9 mouse cellular contexts compared by ENCODE assay signal in the genomic region with DNA sequence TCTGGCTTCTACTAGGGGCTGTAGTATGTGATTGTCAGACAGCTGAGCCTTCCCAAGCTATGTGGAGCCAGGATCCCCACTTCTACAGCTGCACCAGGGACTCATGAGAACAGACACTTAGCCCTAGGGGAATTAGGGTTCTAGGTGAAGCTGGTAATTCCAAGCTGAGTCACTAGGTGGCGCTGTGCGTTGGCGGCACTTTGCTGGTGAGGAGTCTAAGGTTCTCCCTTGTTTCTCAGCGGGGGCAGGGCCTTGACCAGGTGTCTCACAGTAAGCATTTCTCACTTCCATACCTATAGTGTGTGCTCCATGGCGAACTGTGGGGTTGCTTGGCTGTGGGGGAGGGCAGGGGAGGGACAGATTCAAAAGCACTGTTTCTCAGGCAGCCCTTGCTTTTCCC. TPM values are rescaled to one million over a fixed set of nuclear protein-coding genes. Genes with fewer than 3 reads are reported as not detected.
DNase-seq lines count a peak whose midpoint lies in the region; ATAC-seq and TF ChIP-seq lines count a peak whose summit lies in the region.
"Had no signal": no experiment of that assay in that cellular context is flagged by ENCODE, and none has a peak within 500 bp of the region (broad histone marks: within the 10 kb centered on the region; RNA-seq: fewer than 3 reads in every experiment).

No protein-coding gene starts in this region.

- H3K4me3 ChIP-seq in hindbrain, embryonic 14.5 days (replicated peaks; ENCODE audit: low read length): no peak overlapping the region
- no peak overlapping the region for H3K4me3 ChIP-seq in hindbrain, embryonic 16.5 days (ENCODE audit: low read length)
- no peak overlapping the region for H3K4me3 ChIP-seq in ES-E14 (ENCODE audit: insufficient read depth in 1 of 2, low read depth in 1 of 2, low read length in 2 of 2, poor library complexity in 1 of 2, severe bottlenecking in 1 of 2)
- H3K4me3 ChIP-seq in limb, embryonic 11.5 days (ENCODE audit: low read depth, low read length): no peak overlapping the region
- H3K4me3 ChIP-seq: lung, embryonic 15.5 days had no signal

- H3K4me2 ChIP-seq in hindbrain, embryonic 14.5 days (replicated peaks): no peak overlapping the region
- H3K4me2 ChIP-seq in hindbrain, embryonic 16.5 days (ENCODE audit: low read length): no peak overlapping the region
- no peak overlapping the region for H3K4me2 ChIP-seq in limb, embryonic 11.5 days (ENCODE audit: low read depth, severe bottlenecking)
- H3K4me2 ChIP-seq: lung, embryonic 15.5 days had no signal

- peak; percentile 68 for DNase-seq in hindbrain, embryonic 14.5 days (ENCODE audit: low spot score)
- DNase-seq in A20 (ENCODE audit: low read depth, low spot score) (peak; percentile 81), ES-E14 (ENCODE audit: low read depth, low spot score) (peak; percentile 78)
- peak; percentile 82 to 92 for DNase-seq in cerebellum, postnatal 14 days
- DNase-seq in limb, embryonic 11.5 days (ENCODE audit: low spot score): peak; percentile 80
- DNase-seq in spleen, adult 18-20 months: peak; percentile 65 to 83
- no peak for DNase-seq in heart, adult 11 months

- no peak overlapping the region for H3K27ac ChIP-seq in hindbrain, embryonic 14.5 days
- no peak overlapping the region for H3K27ac ChIP-seq in hindbrain, embryonic 16.5 days (ENCODE audit: low read depth, low read length)
- H3K27ac ChIP-seq in ES-E14 (ENCODE audit: insufficient read depth, low read depth, low read length, poor library complexity, severe bottlenecking): peak overlapping the region; percentile 45; the same call in 1 of the 2 replicates
- H3K27ac ChIP-seq in limb, embryonic 11.5 days (replicated peaks; ENCODE audit: low read depth, low read length): no peak overlapping the region
- H3K27ac ChIP-seq: lung, embryonic 15.5 days had no signal

- ATAC-seq in hindbrain, embryonic 14.5 days (ENCODE audit: low FRiP score): no peak
- ATAC-seq in hindbrain, embryonic 16.5 days: no peak
- no peak for ATAC-seq in limb, embryonic 11.5 days (ENCODE audit: insufficient number of reproducible peaks, low FRiP score, low TSS enrichment, low read depth)

- WGBS in hindbrain, embryonic 14.5 days: 14% methylated on average over 5 of the region's 5 CpGs
- 18% methylated on average over 5 of the region's 5 CpGs for WGBS in hindbrain, embryonic 16.5 days
- 14% methylated on average over 5 of the region's 5 CpGs for WGBS in limb, embryonic 11.5 days

- in situ Hi-C loops in ES-E14 (cut with MboI; ENCODE audit: low sequenced_read_pairs in 2 of 2, unreplicated experiment in 2 of 2): no loop called here

- no peaks in the 10 kb centered on the region for H3K27me3 ChIP-seq in hindbrain, embryonic 14.5 days (ENCODE audit: control insufficient read depth, insufficient read depth, low read length)
- H3K27me3 ChIP-seq in hindbrain, embryonic 16.5 days (replicated peaks; ENCODE audit: control insufficient read depth, insufficient read depth, low read length): no peaks in the 10 kb centered on the region
- H3K27me3 ChIP-seq in limb, embryonic 11.5 days (ENCODE audit: control insufficient read depth, insufficient read depth, low read length): no peaks in the 10 kb centered on the region
- H3K27me3 ChIP-seq: lung, embryonic 15.5 days had no signal

- no peaks in the 10 kb centered on the region for H3K9me3 ChIP-seq in hindbrain, embryonic 14.5 days (ENCODE audit: control insufficient read depth, low read length)
- no peaks in the 10 kb centered on the region for H3K9me3 ChIP-seq in hindbrain, embryonic 16.5 days (ENCODE audit: control insufficient read depth, low read length)
- H3K9me3 ChIP-seq in ES-E14 (ENCODE audit: control insufficient read depth, insufficient read depth, low read depth, low read length): no peaks in the 10 kb centered on the region
- H3K9me3 ChIP-seq in limb, embryonic 11.5 days (ENCODE audit: control insufficient read depth, low read length): no peaks in the 10 kb centered on the region
- H3K9me3 ChIP-seq: lung, embryonic 15.5 days had no signal

- H3K4me1 ChIP-seq in hindbrain, embryonic 14.5 days (replicated peaks; ENCODE audit: control insufficient read depth, insufficient read depth, low read length): peaks cover under 1% of the 10 kb centered on the region; the same call in 1 of the 2 replicates
- peaks cover under 1% of the 10 kb centered on the region; the same call in 1 of the 2 replicates for H3K4me1 ChIP-seq in hindbrain, embryonic 16.5 days (ENCODE audit: control insufficient read depth, insufficient read depth, low read depth, low read length)
- peaks cover 7 to 30% of the 10 kb centered on the region in 2 experiments; a peak in 1 of 4 replicates for H3K4me1 ChIP-seq in ES-E14 (ENCODE audit: control insufficient read depth in 2 of 2, insufficient read depth in 2 of 2, low read length in 2 of 2, poor library complexity in 1 of 2)
- peaks cover 5% of the 10 kb centered on the region; the same call in 1 of the 2 replicates for H3K4me1 ChIP-seq in limb, embryonic 11.5 days (ENCODE audit: control insufficient read depth, insufficient read depth, low read length)

- H3K36me3 ChIP-seq in hindbrain, embryonic 14.5 days (replicated peaks; ENCODE audit: control insufficient read depth, insufficient read depth): peaks cover 79% of the 10 kb centered on the region
- peaks cover 45% of the 10 kb centered on the region for H3K36me3 ChIP-seq in hindbrain, embryonic 16.5 days (ENCODE audit: control insufficient read depth, insufficient read depth, low read length)
- H3K36me3 ChIP-seq in ES-E14 (ENCODE audit: control insufficient read depth, insufficient read depth, low read length, poor library complexity, severe bottlenecking): peaks cover 69% of the 10 kb centered on the region
- peaks cover 35% of the 10 kb centered on the region for H3K36me3 ChIP-seq in limb, embryonic 11.5 days (ENCODE audit: control insufficient read depth, insufficient read depth, low read length)

- H3K9ac ChIP-seq in hindbrain, embryonic 14.5 days: no peak overlapping the region
- no peak overlapping the region for H3K9ac ChIP-seq in hindbrain, embryonic 16.5 days (ENCODE audit: low read depth, low read length)
- no peak overlapping the region for H3K9ac ChIP-seq in ES-E14 (ENCODE audit: insufficient read depth, low read depth, low read length, poor library complexity, severe bottlenecking)
- H3K9ac ChIP-seq in limb, embryonic 11.5 days (ENCODE audit: low read length): no peak overlapping the region
- H3K9ac ChIP-seq: lung, embryonic 15.5 days had no signal

TF ChIP-seq in ES-E14, 5 proteins besides CTCF, POLR2A, EP300 and RAD21:
- TF ChIP-seq ZNF384 (IDR thresholded peaks at IDR 0.05; ENCODE audit: low read depth, low read length) (no peak), ZC3H11A (IDR thresholded peaks at IDR 0.05; ENCODE audit: borderline replicate concordance, low read depth, low read length) (0 out of 2 replicates have a peak, but pooled peaks have one; percentile 23)

RNA-seq across cellular contexts. Expression of gene Ddx54, which starts 6.7 kb away (rescaled TPM):
- polyA plus RNA-seq in hindbrain, embryonic 14.5 days (2014; fragmentation: Nextera tagmentation; extraction: Ambion mirVana): 27.8 and 29.8 TPM in 2 replicates
- 38.4 and 42.0 TPM in 2 replicates for polyA plus RNA-seq in hindbrain, embryonic 16.5 days (2015; fragmentation: Nextera tagmentation; extraction: Ambion mirVana)
- 90.7 and 108 TPM in 2 replicates for total RNA-seq in ES-E14 (2012; rRNA removed)
- 33.1 and 33.5 TPM in 2 replicates for polyA plus RNA-seq in limb, embryonic 11.5 days (2014; fragmentation: Nextera tagmentation; extraction: Ambion mirVana)

RNA-seq across cellular contexts. Expression of gene Rita1, which starts 6.8 kb away (rescaled TPM):
- polyA plus RNA-seq in hindbrain, embryonic 14.5 days (2014; fragmentation: Nextera tagmentation; extraction: Ambion mirVana): 20.1 and 20.6 TPM in 2 replicates
- 29.3 and 33.7 TPM in 2 replicates for polyA plus RNA-seq in hindbrain, embryonic 16.5 days (2015; fragmentation: Nextera tagmentation; extraction: Ambion mirVana)
- total RNA-seq in ES-E14 (2012; rRNA removed): 20.6 and 23.7 TPM in 2 replicates
- 11.6 and 13.5 TPM in 2 replicates for polyA plus RNA-seq in limb, embryonic 11.5 days (2014; fragmentation: Nextera tagmentation; extraction: Ambion mirVana)

RNA-seq across cellular contexts. Expression of gene Cfap73, which starts 14.8 kb away (rescaled TPM):
- polyA plus RNA-seq in hindbrain, embryonic 14.5 days (2014; fragmentation: Nextera tagmentation; extraction: Ambion mirVana): 0.53 and 1.1 TPM in 2 replicates
- polyA plus RNA-seq in hindbrain, embryonic 16.5 days (2015; fragmentation: Nextera tagmentation; extraction: Ambion mirVana): 0.51 and 0.92 TPM in 2 replicates
- not detected in 2 replicates for total RNA-seq in ES-E14 (2012; rRNA removed)
- not detected in 2 replicates for polyA plus RNA-seq in limb, embryonic 11.5 days (2014; fragmentation: Nextera tagmentation; extraction: Ambion mirVana)

RNA-seq across cellular contexts. Expression of gene Rasal1, which starts 29.4 kb away (rescaled TPM):
- 0.31 and 0.74 TPM in 2 replicates for polyA plus RNA-seq in hindbrain, embryonic 14.5 days (2014; fragmentation: Nextera tagmentation; extraction: Ambion mirVana)
- polyA plus RNA-seq in hindbrain, embryonic 16.5 days (2015; fragmentation: Nextera tagmentation; extraction: Ambion mirVana): 0.61 and 1.9 TPM in 2 replicates
- 3.5 and 6.9 TPM in 2 replicates for total RNA-seq in ES-E14 (2012; rRNA removed)
- polyA plus RNA-seq in limb, embryonic 11.5 days (2014; fragmentation: Nextera tagmentation; extraction: Ambion mirVana): 0.16 and 0.48 TPM in 2 replicates

RNA-seq across cellular contexts. Expression of gene Iqcd, which starts 30.4 kb away (rescaled TPM):
- polyA plus RNA-seq in hindbrain, embryonic 14.5 days (2014; fragmentation: Nextera tagmentation; extraction: Ambion mirVana): 1.5 and 1.9 TPM in 2 replicates
- polyA plus RNA-seq in hindbrain, embryonic 16.5 days (2015; fragmentation: Nextera tagmentation; extraction: Ambion mirVana): 2.0 and 2.4 TPM in 2 replicates
- total RNA-seq in ES-E14 (2012; rRNA removed): 0.16 TPM in 1 of 2 replicates, not detected in the other
- 0.27 and 0.40 TPM in 2 replicates for polyA plus RNA-seq in limb, embryonic 11.5 days (2014; fragmentation: Nextera tagmentation; extraction: Ambion mirVana)
